Mouse (Mus musculus): ENCODE data around the gene Gabbr2.

Gabbr2 gene

GRCm38 (mm10) chr4:46655956-46656355 is 335.7 kb downstream of the Gabbr2 start:
- 47% methylated on average over 2 of the region's 2 CpGs for WGBS

- 71% methylated on average over 1 of the region's 1 CpGs for whole genome bisulfite sequencing
These were observed 336.4 kb downstream of the Gabbr2 start for GRCm38 (mm10) chr4:46655298-46655697.

GRCm38 (mm10) chr4:46650086-46650753 is 341.5 kb downstream of the Gabbr2 start, which contains the start of gene Tbc1d2:
Tbc1d2 (minus strand) TSS chr4:46650209.
- under 1% methylated on average over 69 of the region's 69 CpGs for WGBS

GRCm38 (mm10) chr4:46649161-46649560 is 342.5 kb downstream of the Gabbr2 start:
- 67% methylated on average over 4 of the region's 4 CpGs for WGBS

GRCm38 (mm10) chr4:46643676-46644112 is 348.0 kb downstream of the Gabbr2 start:
- WGBS, result 86% methylated on average over 8 of the region's 8 CpGs

- WGBS, result 67% methylated on average over 8 of the region's 8 CpGs
These were observed 348.6 kb downstream of the Gabbr2 start for GRCm38 (mm10) chr4:46642924-46643675.

- WGBS, result 66% methylated on average over 4 of the region's 4 CpGs
These were observed 350.4 kb downstream of the Gabbr2 start for GRCm38 (mm10) chr4:46641283-46641682.

GRCm38 (mm10) chr4:46639866-46640265 is 351.8 kb downstream of the Gabbr2 start:
- WGBS, result 76% methylated on average over 8 of the region's 8 CpGs

- 94% methylated on average over 10 of the region's 10 CpGs for WGBS
These were observed 354.4 kb downstream of the Gabbr2 start for GRCm38 (mm10) chr4:46637250-46637649.

- 68% methylated on average over 16 of the region's 16 CpGs for WGBS
These were observed 355.8 kb downstream of the Gabbr2 start for GRCm38 (mm10) chr4:46635702-46636430.

- 57% methylated on average over 6 of the region's 6 CpGs for WGBS
These were observed 356.8 kb downstream of the Gabbr2 start for GRCm38 (mm10) chr4:46634881-46635280.

GRCm38 (mm10) chr4:46633565-46633964 is 358.1 kb downstream of the Gabbr2 start:
- 62% methylated on average over 6 of the region's 6 CpGs for WGBS

- 75% methylated on average over 2 of the region's 2 CpGs for WGBS
These were observed 359.2 kb downstream of the Gabbr2 start for GRCm38 (mm10) chr4:46632465-46632864.

GRCm38 (mm10) chr4:46630390-46630789 is 361.3 kb downstream of the Gabbr2 start:
- WGBS, result 65% methylated on average over 9 of the region's 9 CpGs

- WGBS, result 78% methylated on average over 9 of the region's 9 CpGs
These were observed 362.8 kb downstream of the Gabbr2 start for GRCm38 (mm10) chr4:46628873-46629272.

GRCm38 (mm10) chr4:46628081-46628480 is 363.6 kb downstream of the Gabbr2 start:
- WGBS, result 90% methylated on average over 11 of the region's 11 CpGs

GRCm38 (mm10) chr4:46625101-46625500 is 366.6 kb downstream of the Gabbr2 start:
- 82% methylated on average over 10 of the region's 10 CpGs for WGBS

- WGBS, result 88% methylated on average over 5 of the region's 5 CpGs
These were observed 368.7 kb downstream of the Gabbr2 start for GRCm38 (mm10) chr4:46623007-46623406.

GRCm38 (mm10) chr4:46620946-46621345 is 370.7 kb downstream of the Gabbr2 start:
- 74% methylated on average over 8 of the region's 8 CpGs for WGBS

- WGBS, result 28% methylated on average over 23 of the region's 23 CpGs
These were observed 371.3 kb downstream of the Gabbr2 start for GRCm38 (mm10) chr4:46620330-46620729.

- WGBS, result 72% methylated on average over 11 of the region's 11 CpGs
These were observed 373.4 kb downstream of the Gabbr2 start for GRCm38 (mm10) chr4:46618196-46618817.

GRCm38 (mm10) chr4:46617408-46617807 is 374.3 kb downstream of the Gabbr2 start:
- WGBS, result 60% methylated on average over 6 of the region's 6 CpGs

Measured in cerebral cortex, adult 2 months (tissue).